Mouse (Mus musculus) gastrocnemius, postnatal 4 days (tissue): ENCODE measurements around the gene Csnk1g1. TPM values are rescaled to one million over a fixed set of nuclear protein-coding genes. Genes with fewer than 3 reads are reported as not detected.

Experiments used
- DNase-seq, 2 experiments: peaks; one replicate each; pipeline ENCODE4 v3.0.0; 2021 to 2022; ENCODE audit warnings: low spot score in 2 of 2, mixed read lengths in 2 of 2
- total RNA-seq, 2 experiments: library from RNA; stranded (reverse); gene quantifications; 2 replicates each; pipeline ENCODE4 v1.2.3; 2021

Csnk1g1 gene
- total RNA-seq, 2 experiments from 2014 or later, result 15.3 to 16.5 TPM

DNA sequence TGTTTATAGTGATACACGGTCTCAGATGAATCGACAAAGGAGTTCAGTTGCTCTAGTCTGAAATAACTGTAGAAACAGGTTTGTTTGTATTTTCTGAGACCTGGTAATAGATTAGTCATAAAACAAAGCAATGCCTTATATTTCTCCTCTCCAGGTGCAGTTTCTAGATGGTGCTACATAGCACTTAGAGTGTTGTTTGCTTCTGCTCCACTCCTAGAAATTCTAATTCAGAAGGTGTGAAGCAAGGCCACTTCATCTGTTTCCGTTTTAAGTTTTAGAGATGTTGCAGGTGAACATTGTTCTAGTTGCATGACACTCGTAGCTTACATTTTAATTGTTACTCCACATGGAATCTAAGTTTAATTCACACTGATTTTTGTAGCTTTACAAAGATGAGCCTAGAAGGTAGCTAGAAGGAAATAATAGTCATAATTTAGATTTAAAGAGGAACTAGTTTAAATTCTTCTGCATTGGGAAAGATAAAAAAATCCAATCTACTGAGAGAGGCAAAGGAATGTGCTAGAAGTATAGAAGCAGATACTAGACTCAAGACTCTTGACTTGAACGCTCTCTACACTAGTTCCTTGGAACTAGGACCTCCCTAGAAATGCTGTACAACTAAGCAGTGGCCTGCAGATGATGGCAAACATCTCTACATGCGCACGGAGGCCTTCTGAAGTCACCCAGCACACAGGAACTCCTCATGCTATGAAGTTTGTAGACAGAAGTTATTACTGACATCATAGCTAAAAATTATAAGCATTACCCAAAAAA is 87.1 kb downstream of the Csnk1g1 start:
- no peak for DNase-seq

DNA sequence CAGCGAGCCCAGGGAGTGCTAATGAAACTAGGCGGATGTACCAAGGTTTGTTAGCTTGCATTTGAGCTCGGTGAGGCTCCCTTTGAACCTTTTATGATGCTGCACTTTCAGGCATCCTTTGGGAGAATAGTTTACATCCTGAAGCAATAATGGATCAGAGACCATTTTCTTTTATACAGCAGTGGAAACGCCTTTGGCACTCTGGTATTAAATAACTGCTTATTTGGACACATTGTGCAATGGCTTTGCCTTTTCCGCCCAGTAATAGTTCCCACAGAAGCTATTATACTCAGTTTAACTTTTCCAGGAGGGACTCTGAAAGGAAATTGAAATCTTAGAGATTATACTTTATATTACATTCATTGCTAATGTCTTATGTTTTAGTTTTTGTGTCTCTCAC is 90.2 kb downstream of the Csnk1g1 start:
- no peak for DNase-seq

DNA sequence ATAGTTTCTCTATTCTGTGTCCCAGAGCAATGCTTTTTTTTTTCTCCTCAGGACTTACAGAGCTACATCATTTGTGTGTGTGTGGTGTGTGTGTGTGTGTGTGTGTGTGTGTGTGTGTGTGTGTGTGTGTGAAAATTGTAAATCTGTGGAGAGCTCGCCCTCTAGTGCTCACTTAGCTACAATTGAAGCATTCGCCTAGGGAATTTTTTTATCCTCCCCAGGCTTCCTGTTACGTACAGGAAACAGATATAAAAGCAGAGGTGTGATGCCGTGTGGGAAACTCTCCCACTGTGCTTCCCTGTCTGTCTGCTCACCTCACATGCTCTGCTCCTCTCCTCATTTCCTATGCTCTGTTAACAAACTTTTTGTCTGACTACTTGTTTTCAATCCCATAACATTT is 95.7 kb downstream of the Csnk1g1 start:
- DNase-seq, result peak in 1 of 2 experiments; percentile 43

DNA sequence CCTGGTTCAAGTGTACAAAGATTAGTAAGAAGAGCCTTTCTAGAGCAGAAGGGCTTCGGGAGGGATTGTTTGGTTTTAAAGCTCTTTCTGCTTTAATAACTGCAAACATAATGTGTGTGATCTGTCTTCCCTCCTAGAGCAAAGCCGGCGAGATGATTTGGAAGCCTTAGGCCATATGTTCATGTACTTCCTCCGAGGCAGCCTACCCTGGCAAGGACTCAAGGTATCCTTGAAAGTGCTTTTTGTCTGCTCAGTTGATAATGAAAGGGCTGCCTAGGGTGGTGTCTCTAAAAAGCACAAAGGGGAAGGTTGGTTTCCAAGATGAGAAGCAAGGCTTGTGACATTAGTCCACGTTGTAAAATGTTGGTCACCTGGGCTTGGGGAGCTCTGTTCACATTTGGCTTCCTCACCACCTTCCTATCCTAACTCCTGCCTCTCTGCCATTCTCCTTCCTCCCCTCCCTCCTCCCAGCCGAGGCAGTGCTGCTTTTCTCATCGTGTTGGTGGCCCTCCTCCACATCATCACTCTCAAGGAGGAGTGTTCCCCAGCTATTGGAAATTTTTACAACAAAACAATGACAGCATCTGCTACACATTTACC is 99.0 kb downstream of the Csnk1g1 start:
- no peak for DNase-seq

- no peak for DNase-seq
Measured at GRCm38 (mm10) chr9:66020601-66021000, 111.9 kb downstream of the Csnk1g1 start.

DNA sequence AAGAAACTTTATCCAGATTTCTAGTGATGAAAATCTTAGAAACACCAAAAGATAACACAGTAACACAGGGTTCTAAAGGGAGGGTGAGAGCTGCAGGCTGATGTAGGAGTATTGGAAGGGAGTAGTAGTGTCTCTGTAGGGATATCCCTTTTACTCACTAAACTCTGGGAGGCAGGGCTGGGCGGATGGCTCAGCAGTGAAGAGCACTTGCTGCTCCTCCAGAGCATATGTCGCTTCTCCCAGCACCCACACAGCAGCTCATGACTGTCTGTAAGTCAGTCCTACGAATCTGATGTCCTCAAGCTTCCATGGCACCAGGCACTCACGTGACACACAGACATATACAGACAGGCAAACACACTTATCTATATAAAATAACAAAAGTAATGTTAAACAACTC is 129.4 kb downstream of the Csnk1g1 start:
- no peak for DNase-seq

DNA sequence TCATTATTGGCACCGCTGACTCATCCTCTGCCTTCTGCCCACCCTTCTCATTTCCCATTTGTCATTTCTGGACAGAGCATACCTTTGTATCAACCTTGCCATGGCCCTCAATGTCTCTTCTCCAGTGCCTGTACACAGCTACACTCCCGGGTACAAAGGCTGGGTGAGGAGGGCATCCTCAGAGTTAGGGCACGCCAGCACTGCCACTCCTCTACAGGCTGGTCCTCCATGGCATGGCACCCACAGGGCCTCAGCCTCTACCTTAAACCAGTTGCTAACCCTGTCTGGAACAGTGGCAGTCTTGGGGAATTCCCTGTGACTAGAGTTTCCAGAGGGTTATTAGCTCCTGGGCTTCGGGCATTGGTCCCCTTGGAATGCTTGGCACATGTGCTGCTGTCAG is 129.9 kb downstream of the Csnk1g1 start:
- DNase-seq, result no peak

- DNase-seq, result no peak
Measured at GRCm38 (mm10) chr9:66039290-66039689, 130.6 kb downstream of the Csnk1g1 start.

- DNase-seq, result no peak
Measured at GRCm38 (mm10) chr9:66040801-66041200, 132.1 kb downstream of the Csnk1g1 start.

GRCm38 (mm10) chr9:66042331-66042730 is 133.6 kb downstream of the Csnk1g1 start:
- DNase-seq, result no peak

- DNase-seq, result no peak
Measured at GRCm38 (mm10) chr9:66043241-66043640, 134.5 kb downstream of the Csnk1g1 start.

GRCm38 (mm10) chr9:66049931-66050601 is 141.3 kb downstream of the Csnk1g1 start:
- DNase-seq, result no peak

DNA sequence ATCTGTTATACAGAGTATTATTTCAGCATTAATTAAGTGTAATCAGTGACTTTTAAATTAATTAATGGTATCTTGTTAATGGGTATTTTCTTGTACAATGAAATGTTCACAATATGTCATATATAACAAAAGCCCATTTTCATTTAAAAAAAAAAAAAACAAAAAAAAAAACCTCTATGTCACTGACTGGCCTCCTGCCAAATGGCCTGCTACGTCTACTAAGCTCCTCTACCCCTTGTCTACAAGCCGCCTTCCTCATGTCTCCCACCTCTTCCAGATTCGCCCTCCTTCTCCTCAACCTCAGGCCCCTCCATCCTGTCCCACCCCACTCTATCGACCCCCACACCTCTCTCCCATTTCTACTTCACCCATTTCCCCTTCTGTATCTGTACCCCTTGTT is 142.8 kb downstream of the Csnk1g1 start:
- no peak for DNase-seq

DNA sequence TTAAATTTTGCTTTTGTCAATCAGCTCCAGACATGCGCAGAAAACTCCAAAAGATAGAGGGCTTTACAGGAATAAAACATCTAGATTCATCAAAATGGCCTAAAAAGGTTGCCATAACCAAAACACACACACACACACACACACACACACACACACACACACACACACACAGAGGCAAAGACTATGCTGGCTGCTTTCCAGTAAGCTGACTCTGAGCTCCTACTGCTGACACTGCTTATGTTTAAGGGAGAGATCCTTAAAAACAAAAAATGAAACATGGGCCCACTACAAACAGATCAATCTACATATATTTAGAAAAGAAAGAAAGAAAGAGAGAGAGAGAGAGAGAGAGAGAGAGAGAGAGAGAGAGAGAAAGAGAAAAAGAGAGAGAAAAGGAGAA is 144.0 kb downstream of the Csnk1g1 start:
- no peak for DNase-seq

GRCm38 (mm10) chr9:66053620-66054019 is 144.9 kb downstream of the Csnk1g1 start:
- DNase-seq, result no peak

DNA sequence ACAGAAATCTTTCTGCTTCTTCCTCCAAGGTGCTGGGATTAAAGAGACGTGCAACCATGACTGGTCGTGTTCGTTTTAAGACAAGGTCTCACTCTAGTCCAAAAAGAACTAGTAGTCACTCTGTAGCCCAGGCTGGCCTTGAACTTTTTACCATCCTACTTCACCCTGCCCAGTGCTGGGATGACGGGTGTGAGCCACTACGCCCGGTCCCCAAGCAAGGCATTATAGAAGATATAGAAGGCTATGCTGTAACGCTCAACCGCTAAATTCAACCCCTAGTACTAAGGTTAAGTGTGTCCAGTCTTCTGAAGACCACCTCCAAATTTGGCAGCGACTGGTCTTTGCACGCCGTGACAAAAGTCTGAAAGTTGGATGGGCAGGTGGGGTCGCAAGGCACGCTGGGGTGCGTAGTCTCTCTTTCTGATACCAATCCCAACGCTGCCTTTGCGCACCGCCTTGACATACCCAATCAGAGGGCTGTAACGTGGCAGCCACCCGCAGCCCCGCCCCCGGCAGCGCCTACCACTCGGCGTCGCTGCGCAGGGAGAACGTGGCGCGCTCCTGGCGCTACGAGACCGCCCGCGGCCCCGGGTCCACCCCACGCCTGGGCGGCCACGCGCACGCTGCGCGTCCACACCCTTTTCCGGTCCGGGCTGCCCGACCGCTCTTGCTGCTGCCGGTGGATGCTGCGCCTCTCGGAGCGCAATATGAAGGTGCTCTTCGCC is 151.0 kb downstream of the Csnk1g1 start, which contains the start of gene Ppib:
Ppib (plus strand) TSS at position 640 of the 725 bp plus-strand sequence.
- peak; percentile 95 to 98 for DNase-seq

GRCm38 (mm10) chr9:66060308-66060647 is 151.6 kb downstream of the Csnk1g1 start:
- DNase-seq, result no peak

- no peak for DNase-seq
Measured at GRCm38 (mm10) chr9:66060986-66061385, 152.3 kb downstream of the Csnk1g1 start.

- no peak for DNase-seq
Measured at GRCm38 (mm10) chr9:66061656-66062055, 152.9 kb downstream of the Csnk1g1 start.

DNA sequence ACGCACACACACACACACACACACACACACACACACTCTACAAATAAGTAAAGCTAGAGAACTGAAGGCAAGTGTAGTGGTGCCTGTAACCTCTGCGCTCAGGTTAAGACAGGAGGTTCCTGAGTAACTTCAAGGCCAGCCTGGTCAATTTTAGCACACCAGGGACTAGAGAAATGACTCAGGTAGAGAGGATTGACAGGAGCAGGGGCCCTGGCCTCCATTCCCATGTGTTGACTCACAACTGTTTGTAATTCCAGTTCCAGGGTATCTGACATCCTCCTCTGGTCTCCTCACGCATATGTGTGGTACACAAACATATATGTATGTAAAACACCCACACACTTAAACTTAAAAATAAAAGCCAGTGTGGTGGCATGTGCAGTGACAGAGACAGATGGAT is 154.7 kb downstream of the Csnk1g1 start:
- no peak for DNase-seq

- no peak for DNase-seq
Measured at GRCm38 (mm10) chr9:66064316-66064715, 155.6 kb downstream of the Csnk1g1 start.

GRCm38 (mm10) chr9:66066791-66067190 is 158.1 kb downstream of the Csnk1g1 start:
- no peak for DNase-seq
